Mouse (Mus musculus): Measurements from ENCODE around the gene Dnase1l1.

DNA sequence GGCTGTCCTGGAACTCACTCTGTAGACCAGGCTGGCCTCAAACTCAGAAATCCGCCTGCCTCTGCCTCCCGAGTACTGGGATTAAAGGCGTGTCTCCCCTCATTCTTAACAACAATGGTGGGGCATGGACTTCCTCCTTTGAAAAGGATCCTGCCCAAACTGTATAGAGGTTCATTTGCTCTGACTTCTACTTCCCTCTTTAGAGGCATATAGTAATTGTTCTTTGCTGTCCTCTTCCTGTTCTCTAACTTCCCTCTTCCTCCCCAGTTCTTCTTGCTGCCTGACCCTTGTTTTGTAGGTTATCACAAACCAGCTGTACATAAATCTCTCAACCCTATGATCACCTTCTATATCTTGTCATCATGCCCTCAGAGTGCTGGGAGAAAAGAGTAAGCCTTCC, 17.6 kb upstream of the Dnase1l1 start:
- TF ChIP-seq CTCF (IDR thresholded peaks at IDR 0.05; ENCODE audit: low read depth, low read length), result no peak
- no peak for TF ChIP-seq POLR2A (IDR thresholded peaks at IDR 0.05; ENCODE audit: extremely low read depth, insufficient read depth, low read length)

Measured in liver, adult 2 months (tissue).